Mouse (Mus musculus): ENCODE data around the gene Krt4.
A peak's percentile ranks its signal among the peaks of the same experiment; 100 is the strongest.

Gene Krt4

GRCm38 (mm10) chr15:101924635-101925034 is at the start of gene Krt4:
Gene Krt4 (minus strand): TSS chr15:101924735.
- no peak for DNase-seq (ENCODE audit: low spot score in 2 of 2)

- peak; percentile 83 to 95 for DNase-seq (ENCODE audit: low spot score in 2 of 2)
Observed at GRCm38 (mm10) chr15:101973414-101974077, 49.0 kb upstream of the Krt4 start.

- no peak for DNase-seq (ENCODE audit: low spot score in 2 of 2)
Observed at GRCm38 (mm10) chr15:101970536-101970935, 46.0 kb upstream of the Krt4 start.

DNA sequence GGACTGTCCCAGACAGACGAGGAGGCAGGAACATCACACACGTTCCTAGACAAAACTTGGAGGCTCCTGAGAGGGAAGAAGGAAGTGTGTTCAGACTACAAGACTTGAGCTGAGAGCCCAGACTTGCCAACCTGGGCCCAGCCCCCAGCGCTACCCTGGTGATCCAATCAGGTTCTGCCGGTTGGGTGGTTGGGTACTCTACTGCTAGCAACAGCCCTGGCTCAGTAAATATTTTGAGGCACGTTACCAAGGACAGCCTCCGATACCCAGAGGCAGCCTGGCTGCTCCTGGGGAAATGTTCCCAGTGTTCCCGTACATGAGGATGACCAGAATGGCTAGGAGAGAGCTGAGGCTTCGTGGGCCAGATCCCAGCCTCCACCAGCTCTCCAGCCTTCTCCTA is 42.3 kb upstream of the Krt4 start:
- peak; percentile 41 to 58 for DNase-seq (ENCODE audit: low spot score in 2 of 2)

DNA sequence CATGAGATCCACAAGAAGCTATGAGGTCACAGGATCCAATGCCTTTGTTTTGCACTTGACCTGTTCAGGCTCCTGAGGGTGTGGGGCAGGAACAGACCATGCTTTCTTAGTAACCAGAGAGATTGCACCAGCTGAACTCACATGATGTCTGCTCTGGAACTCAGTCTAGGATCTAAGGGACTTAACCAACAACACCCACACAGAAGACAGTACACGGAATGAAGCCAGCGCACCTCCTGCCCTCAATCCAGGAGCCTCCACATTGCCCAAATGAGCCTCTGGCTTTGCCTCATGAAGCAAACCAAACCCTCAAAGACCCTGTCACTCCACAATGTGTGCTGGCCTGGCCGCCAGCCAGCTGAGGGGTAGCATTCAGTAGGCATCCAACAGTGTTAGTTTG is 34.4 kb upstream of the Krt4 start:
- no peak for DNase-seq (ENCODE audit: low spot score in 2 of 2)

DNA sequence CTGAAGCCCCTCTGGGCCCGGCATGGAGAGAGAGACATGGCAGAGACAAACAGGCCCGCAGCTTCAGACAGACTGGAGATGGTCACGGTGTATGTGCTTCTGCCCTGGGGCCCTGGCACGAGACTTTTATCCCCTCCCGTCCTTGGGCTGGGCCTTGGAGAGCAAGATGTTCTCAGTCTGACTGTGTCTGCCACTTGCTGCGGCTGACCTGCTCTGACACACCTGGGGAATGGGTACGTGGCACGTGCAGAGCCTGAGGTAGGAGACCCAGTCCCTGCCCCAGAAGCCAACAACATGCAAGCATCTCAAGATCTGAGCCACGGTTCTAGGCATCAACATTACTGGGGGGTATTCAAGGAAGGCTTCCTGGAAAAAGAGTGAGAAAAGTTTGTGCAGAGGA is 29.7 kb upstream of the Krt4 start, which contains the start of gene Krt78:
Gene Krt78 (minus strand): TSS at position 101 of the 400 bp plus-strand sequence.
- no peak for DNase-seq (ENCODE audit: low spot score in 2 of 2)

GRCm38 (mm10) chr15:101952733-101953474 is 28.4 kb upstream of the Krt4 start:
- no peak for DNase-seq (ENCODE audit: low spot score in 2 of 2)

DNA sequence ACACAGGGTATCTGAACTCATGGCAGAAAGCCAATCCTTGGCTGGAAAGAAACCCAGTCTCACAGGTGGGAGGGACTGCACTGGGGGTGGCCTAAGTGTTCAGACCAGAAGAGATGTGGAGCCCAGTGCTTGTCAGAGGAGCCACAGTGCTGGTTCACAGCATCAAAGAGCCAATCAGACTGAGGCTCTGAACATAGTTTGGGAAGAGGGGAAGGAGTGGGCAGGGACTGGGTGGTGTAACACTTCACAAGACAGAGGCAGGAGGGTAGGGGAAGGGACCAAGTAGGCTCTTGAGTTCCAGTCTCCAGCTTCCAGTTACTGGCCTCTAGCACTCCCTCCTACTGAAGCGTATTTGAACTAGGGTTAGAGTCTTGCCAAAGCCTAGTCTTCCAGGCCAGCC is 20.9 kb upstream of the Krt4 start:
- no peak for DNase-seq (ENCODE audit: low spot score in 2 of 2)

- DNase-seq (ENCODE audit: low spot score in 2 of 2): peak in 1 of 2 experiments; percentile 19
Observed at GRCm38 (mm10) chr15:101941948-101942347, 17.4 kb upstream of the Krt4 start.

DNA sequence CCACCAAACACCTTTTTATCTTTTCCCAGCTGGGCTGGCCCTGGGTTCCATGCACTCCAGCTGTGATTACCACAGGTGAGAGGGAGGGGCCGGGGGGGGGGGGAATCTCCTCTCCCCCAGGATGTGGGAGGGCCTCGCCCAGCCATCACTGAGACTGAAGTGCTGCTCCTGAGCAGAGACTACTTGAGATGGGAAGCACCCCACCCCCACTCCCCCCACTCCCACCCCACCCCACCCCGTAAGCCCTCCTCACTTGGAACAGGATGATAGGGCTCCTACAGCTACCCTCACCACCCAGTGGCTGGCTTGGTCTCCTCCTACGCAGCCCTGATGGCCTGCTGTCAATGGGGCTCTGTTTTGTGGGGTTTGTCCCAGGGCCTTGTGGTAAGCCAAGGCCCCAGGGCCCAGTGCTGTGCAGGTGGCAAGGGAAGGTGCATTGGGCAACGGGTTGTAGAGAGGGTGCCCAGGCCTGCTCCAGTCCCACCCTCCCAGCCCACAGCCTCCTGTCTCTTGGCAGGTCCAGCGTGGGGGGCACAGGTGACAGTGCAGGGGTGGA is 15.8 kb upstream of the Krt4 start, which contains the start of gene Krt79:
Gene Krt79 (minus strand): TSS at position 51 of the 556 bp plus-strand sequence.
- DNase-seq (ENCODE audit: low spot score in 2 of 2): no peak

- DNase-seq (ENCODE audit: low spot score in 2 of 2): no peak
Observed at GRCm38 (mm10) chr15:101938600-101939308, 14.2 kb upstream of the Krt4 start.

DNA sequence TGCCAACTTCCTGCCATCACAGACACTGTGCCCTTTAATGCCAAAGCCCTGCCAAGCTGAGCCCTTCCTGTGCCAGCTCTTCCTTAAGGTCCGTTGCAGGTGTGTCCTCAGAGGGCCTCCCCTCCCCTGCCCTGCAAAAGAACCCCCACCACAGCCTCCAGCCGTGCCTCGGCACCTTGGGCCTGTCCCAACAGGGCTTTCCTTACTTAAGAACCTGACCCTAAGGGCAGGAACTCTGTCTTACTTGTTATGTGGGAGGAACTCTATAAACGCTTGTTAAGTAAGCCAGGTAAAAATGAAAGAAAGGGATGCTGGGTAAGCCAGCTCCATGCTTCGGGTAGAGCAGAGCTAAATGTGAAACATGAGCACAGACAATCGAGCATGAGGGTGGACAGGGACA is 8.5 kb upstream of the Krt4 start:
- DNase-seq (ENCODE audit: low spot score in 2 of 2): no peak

GRCm38 (mm10) chr15:101929666-101930065 is 5.1 kb upstream of the Krt4 start:
- no peak for DNase-seq (ENCODE audit: low spot score in 2 of 2)

GRCm38 (mm10) chr15:101929087-101929486 is 4.6 kb upstream of the Krt4 start:
- no peak for DNase-seq (ENCODE audit: low spot score in 2 of 2)

- peak in 1 of 2 experiments; percentile 17 for DNase-seq (ENCODE audit: low spot score in 2 of 2)
Observed at GRCm38 (mm10) chr15:101927340-101928080, 3.0 kb upstream of the Krt4 start.

DNA sequence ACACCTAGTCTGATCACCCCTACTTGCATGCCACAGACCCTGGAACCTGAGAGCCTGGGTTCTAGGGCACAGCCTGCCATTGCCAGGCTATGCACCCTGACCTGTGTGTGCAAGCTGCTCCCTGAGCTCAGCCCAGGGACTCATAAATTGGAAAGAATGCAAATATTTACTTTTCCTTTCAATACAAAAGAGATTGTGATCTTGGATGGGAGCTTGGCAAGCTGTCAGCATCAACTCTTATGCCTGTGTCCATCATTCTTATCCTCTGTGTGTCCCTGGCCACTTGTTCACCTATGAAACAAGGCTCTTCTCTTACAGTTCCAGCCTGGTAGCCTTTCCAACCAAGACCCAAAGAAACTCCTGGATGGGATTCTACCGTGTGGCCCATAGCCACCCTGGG is 506 bp upstream of the Krt4 start:
- no peak for DNase-seq (ENCODE audit: low spot score in 2 of 2)

- DNase-seq (ENCODE audit: low spot score in 2 of 2): no peak
Observed at GRCm38 (mm10) chr15:101922296-101922695, 2.2 kb downstream of the Krt4 start.

DNA sequence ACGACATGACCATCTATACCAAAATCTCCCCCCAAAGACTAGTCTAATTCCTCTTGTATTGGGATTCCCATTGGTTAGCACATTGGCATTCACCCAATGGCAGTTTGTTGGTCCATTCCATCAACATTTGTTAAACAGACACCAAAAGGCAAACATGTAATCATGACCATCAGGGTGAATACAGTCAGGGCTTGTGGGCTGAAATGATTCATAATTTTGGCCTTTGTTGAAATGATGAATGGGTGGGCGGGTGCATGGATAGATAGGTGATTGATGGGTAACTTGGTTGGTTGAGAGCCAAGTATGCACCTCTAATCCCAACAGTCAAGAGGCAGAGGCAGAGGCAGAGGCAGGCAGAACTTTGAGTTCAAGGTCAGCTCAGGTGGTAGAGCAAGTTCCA is 8.5 kb downstream of the Krt4 start:
- DNase-seq (ENCODE audit: low spot score in 2 of 2): no peak

DNA sequence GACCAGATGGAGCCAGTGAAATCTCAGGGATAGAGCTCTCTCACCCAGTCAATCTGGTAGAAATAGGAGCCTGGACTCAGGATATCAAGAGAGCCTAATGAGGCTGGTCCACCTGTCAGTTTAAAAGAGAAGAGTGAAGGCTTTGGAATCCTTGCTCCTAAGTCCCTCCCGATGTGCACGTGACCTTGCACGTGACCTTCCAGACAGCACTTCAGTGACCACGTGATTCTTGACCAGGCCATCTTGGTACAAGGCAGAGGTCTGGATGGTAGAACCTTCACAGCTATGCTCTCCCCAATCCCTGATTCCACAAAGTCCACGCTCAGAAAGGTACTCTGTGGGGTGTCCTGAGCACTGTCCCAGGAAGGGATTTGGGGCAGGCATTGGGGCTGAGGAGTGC is 19.7 kb downstream of the Krt4 start:
- DNase-seq (ENCODE audit: low spot score in 2 of 2): no peak

GRCm38 (mm10) chr15:101902171-101903149 is 22.1 kb downstream of the Krt4 start:
- DNase-seq (ENCODE audit: low spot score in 2 of 2): no peak

Data from heart, adult 9 months (tissue).